Mouse (Mus musculus): ENCODE data around the gene Zfp3.
"Not testable (repeated sequence)": the region's sequence is repeated elsewhere in the genome, so short reads cannot be mapped to it uniquely, and the experiment has no call there.

Gene Zfp3

DNA sequence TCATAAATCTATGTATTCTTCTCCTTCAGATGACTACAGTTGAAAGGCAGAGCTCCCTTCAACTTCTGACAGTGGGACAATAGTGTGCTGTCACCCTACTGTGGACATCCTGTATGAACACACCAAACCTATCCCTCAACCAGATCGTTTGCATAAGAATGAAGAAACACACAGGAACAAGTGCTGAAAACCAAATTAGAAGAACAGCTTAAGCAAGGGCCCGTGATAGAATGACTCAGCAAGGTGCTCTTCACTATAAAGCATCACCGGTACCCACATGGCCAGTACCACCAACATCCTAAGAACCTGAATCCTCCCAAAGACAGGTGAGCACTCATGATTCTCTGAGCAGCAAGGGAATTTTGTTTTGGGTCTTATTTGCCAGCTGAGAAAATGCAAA lies 3.6 kb upstream of the Zfp3 start:
- DNase-seq (ENCODE audit: low spot score): not testable (repeated sequence)

GRCm38 (mm10) chr11:70762641-70763040 lies 1.4 kb upstream of the Zfp3 start:
- no peak for DNase-seq (ENCODE audit: low spot score)

- DNase-seq (ENCODE audit: low spot score): no peak
Observed at GRCm38 (mm10) chr11:70763582-70763935, 450 bp upstream of the Zfp3 start.

GRCm38 (mm10) chr11:70765776-70766445 lies 1.9 kb downstream of the Zfp3 start:
- no peak for DNase-seq (ENCODE audit: low spot score)

GRCm38 (mm10) chr11:70770804-70771203 lies 6.8 kb downstream of the Zfp3 start:
- DNase-seq (ENCODE audit: low spot score): no peak

GRCm38 (mm10) chr11:70776830-70777571 lies 13.0 kb downstream of the Zfp3 start:
- peak; percentile 41 for DNase-seq (ENCODE audit: low spot score)

DNA sequence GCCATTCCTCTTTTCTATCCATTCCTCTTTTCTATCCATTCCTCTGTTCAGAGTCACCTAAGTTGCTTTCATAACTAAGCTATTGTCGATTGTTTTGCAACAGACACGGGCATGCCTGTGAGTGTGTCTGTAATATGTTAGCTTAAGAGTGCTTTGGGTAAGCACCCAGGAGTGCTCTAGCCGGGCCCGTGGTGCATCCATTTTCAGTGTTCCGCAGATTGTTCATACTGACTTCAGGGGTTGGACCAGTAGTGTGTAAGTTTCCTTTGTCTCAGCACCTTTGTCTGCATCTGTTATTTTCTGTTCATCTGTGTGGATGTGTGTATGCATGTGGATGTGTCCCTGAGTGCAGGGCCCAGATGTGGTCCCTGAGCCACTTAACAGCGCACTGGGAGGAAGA lies 13.6 kb downstream of the Zfp3 start:
- no peak for DNase-seq (ENCODE audit: low spot score)

DNA sequence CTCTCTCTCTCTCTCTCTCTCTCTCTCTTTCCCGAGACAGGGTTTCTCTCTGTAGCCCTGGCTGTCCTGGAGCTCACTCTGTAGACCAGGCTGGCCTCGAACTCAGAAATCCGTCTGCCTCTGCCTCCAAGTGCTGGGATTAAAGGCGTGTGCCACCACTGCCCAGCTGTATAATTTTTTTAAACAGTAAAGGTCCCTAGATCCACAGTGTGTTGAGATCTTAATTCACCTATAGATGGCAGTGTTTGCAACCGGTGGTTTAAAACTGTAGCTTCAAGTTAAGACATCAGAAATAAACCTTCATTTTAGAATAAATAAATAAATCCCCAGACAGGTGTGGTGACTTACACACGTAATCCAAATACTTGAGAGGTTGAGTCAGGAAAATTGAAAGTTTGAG lies 14.0 kb downstream of the Zfp3 start:
- DNase-seq (ENCODE audit: low spot score): not testable (repeated sequence)

- DNase-seq (ENCODE audit: low spot score): no peak
Observed at GRCm38 (mm10) chr11:70785908-70786307, 21.9 kb downstream of the Zfp3 start.

GRCm38 (mm10) chr11:70787052-70787451 lies 23.0 kb downstream of the Zfp3 start:
- no peak for DNase-seq (ENCODE audit: low spot score)

DNA sequence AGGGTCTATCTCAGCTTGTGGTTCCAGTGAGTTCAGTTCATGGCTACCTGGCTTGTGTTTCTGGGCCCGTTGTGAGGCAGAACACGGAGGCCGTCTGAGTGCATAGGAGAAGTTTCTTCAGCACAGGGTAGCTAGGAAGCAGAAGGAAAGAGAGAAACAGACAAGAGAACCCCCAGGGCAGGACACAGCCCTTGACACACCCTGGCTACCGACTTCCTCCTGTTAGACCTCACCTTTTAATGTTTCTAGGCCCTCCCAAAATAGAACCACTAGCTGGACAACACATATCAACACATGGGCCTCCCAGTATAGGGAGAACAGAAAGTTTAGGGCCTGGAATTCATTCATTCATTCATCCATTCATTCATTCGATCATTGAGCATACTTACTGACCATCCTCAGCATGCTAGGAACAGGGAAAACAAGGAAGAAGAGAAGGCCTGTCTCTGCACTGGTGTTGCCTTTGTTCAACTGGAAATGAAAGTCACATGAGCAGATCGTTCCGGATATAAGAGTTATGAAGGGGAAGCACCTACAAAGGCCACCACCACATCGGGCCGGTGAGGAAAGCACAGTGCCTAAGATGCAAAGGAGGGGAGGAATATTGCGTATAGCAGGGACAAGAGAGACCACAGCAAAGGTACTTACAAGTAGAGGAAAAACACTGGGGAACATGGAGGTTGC lies 25.1 kb downstream of the Zfp3 start:
- DNase-seq (ENCODE audit: low spot score): no peak

DNA sequence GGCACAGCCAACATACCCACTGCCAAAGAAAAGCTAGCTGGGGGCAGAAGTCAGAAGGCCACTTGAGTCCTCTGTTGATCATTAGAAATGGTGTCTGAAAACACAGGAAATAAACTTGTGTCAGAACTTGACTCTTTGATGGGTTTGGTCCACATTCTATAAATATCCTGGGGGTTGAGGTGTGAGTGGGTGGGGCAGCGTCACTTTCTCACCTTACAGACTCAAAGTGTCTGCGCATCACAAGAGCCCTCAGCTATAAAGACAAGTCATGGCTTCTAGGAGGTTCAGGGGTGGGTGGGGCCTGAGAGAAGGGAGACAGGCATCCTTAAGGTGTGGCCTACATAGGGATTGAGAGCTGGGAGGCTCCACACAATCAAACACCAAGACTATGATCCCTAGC lies 26.4 kb downstream of the Zfp3 start:
- DNase-seq (ENCODE audit: low spot score): no peak

DNA sequence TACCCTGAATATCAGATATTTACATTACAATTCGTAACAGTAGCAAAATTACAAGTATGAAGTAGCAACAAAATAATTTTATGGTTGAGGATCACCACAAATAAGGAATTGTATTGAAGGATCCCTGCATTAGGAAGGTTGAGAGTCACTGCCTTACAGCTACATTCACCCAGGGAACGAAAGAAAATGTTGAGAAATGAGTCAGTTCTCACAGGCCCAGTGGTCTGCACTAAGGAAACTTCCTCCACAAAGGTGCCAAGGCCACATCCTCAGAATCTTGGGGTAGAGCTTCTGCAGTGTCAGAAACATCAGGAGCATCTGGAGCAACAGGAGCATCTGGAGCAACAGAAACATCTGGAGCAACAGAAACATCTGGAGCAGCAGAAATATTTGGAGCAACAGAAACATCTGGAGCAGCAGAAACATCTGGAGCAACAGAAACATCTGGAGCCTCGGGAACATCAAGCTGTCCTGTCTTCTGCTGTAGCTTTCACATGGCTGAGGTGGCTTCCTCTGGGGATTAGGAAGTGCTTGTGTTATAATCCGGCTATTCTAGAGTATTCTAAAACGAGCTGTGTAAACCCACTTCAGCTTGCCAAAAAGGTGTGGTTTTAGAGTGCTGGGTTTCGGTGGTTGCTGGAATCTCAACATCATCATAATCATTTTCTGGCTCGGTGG lies 27.0 kb downstream of the Zfp3 start:
- no peak for DNase-seq (ENCODE audit: low spot score)

DNA sequence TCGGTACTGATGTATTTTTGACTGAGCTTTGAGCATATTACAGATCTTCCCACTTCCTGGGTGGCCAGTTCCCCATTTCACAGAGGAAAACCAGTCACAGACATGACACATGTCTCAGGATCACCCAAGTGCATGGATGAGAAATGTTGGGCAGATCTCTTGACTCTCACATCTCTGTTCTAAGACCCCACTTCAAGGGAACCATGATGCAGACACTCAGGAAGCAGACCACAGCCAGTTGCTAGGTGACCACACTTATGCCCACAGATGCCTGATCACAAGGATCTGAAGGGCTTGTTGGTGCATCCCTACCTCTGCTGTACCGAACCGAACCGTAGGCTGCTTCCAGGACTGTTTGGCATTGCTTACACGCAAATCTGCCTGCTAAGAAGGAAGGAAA lies 27.7 kb downstream of the Zfp3 start:
- no peak for DNase-seq (ENCODE audit: low spot score)

DNA sequence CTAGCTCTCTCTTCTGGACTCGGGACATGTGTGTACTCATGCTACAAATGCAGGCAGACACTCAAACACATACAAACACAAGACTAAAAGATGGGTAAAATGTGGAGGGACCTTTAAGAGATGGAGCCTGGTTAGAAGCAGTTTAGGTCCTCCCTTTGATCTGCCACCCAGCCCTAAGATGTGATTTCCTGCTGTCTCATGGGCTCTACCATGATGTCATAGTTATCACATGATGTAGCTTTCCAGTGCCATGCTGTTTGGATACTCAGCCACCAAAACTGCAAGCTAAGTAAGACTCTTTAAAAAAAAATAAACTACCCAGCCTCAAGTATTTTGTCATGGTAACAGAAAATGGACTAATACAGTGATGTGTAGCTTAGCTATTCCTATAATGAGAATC lies 28.4 kb downstream of the Zfp3 start:
- no peak for DNase-seq (ENCODE audit: low spot score)

DNA sequence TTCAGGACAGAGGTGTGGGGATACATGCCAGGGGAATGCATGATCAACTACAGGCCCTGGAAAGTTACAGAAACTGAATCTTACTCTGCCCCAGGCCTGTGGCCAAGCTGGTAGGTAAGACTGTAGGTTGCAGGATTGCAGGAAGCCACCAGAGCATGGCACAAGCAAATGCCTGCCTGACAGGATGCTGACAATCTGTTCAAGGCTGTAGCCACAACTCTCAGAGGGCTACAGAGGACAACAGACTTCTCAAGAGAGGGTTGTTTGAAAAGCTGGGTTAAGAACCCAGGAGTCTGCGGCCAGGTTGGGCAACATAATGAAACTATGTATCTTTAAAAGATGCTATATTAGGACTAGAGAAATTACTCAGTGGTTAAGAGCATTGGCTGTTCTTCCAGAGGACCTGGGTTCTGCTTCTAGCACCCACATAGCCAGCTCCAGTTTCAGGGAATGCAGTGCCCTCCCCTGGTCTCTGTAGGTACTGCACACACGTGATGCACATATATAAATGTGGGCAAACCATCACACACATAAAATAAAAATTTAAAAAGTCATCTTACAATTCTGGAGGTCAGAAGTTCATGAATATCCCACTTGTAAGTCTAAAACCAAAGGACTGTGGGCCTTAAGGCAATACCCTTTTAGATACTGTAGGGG lies 38.3 kb downstream of the Zfp3 start:
- peak; percentile 29 for DNase-seq (ENCODE audit: low spot score)

DNA sequence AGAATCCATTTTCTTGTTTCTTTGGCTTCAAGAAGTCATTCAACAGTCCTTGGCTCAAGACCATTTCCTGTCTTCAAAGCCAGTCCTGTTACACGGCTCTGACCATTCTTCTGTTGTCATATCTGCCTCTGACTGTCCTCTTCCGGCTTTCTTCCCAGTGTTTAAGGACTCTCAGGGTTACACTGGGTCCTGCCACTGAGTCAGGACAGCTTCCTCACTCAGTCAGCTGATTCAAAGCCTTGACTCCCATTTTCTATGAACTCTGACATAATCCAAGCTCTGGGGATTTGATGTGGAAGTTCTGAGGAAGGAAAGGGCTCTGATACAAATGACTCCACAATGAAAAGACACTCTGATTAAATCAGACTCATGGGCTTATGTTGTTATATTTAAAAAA lies 38.9 kb downstream of the Zfp3 start:
- DNase-seq (ENCODE audit: low spot score): no peak

DNA sequence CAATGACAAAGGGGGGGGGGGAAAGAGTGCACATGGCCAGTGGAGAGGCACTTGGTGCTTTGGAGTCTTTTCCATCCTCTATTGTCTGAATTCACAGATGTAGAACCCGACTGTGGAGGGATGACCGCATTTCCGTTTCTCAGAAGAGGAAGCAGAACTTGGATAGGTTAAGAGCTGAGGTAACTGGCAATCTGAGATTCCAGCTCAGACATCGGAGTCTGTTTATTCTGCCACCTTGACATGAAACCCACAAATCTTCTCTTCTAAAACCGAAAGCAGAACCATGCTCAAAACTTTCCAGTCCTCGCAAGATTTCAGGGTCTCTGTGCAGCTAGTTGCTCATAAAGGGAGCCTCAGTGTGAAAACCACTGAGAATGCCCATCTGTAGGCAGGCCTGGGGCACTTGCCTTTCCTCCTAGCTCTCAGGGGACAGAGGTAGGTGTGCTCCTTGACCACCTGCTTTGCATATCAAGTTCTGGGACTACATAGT lies 39.7 kb downstream of the Zfp3 start:
- DNase-seq (ENCODE audit: low spot score): no peak

- no peak for DNase-seq (ENCODE audit: low spot score)
Observed at GRCm38 (mm10) chr11:70804395-70804794, 40.4 kb downstream of the Zfp3 start.

DNA sequence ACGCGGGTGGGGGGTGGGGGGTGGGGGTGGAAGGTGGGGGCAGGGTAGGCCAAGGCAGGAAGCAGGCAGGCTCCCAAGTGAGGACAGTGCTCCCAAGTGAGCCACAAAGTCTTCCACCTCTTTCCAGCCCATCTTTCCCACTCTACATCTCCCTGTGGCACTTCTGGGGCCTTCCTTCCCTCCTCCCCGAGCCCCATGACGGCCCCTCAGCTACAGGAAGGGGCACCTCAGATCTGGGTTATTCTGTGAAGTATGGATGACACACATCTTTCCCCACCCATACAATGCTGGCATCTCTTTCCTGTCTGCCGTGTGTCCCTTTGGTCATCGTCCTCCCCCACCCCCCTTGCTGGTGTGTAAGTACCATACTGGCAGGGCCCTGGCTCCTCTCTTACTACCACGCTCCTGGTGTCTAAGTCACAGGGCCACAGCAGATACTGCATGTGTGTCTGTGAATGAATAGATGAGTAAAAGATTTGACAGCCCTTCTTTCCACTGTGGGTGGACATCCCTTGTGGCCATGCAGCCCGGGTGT lies 41.7 kb downstream of the Zfp3 start:
- DNase-seq (ENCODE audit: low spot score): no peak

GRCm38 (mm10) chr11:70806697-70807096 lies 42.7 kb downstream of the Zfp3 start:
- DNase-seq (ENCODE audit: low spot score): no peak

DNA sequence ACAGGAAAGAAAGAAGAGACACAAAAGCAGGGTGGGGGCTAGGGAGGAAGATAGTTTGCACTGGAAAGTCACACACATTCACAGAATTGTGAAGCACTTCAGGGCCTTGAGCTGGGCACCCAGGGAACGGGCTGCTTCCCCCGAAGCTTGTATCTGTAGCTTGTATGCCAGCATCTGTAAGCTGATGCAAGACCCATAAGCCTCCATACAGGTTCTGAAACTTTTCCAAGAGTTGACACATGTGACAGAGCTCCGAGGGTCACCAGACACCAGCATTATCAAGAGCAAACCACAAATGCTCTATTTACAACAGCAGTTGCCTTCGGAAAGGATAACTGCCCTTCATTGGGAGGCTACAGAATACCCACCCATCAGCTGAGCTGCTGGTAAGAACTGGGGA lies 43.6 kb downstream of the Zfp3 start:
- no peak for DNase-seq (ENCODE audit: low spot score)
